Mouse (Mus musculus) lung, adult 2 months (tissue): Measurements from ENCODE around the gene Vmn2r35. TPM values are rescaled to one million over a fixed set of nuclear protein-coding genes. Genes with fewer than 3 reads are reported as not detected.
"Not testable (repeated sequence)": the region's sequence is repeated elsewhere in the genome, so short reads cannot be mapped to it uniquely, and the experiment has no call there.

Experiments
- DNase-seq: peaks from one replicate; pipeline ENCODE4 v3.0.0; 2022
- H3K4me1 ChIP-seq: fragments of 200-500 bp; 2 replicates; pipeline ENCODE4 v1.6.1; 2011; ENCODE audit warnings: low read length; ENCODE audit not compliant: control insufficient read depth, insufficient read depth
- H3K4me3 ChIP-seq: fragments of 200-500 bp; replicated peaks from 2 replicates; pipeline ENCODE3; 2011; ENCODE audit warnings: low read depth, mild to moderate bottlenecking, control low read depth, low read length; ENCODE audit errors: extremely low read depth
- WGBS: fragments of 180-500 bp; shearing (Covaris S2); methylation state at CpG from one replicate; pipeline ENCODE4 v1.1.7; 2018; 5-methylcytosine and 5-hydroxymethylcytosine counted together
- polyA plus RNA-seq: library from polyadenylated mRNA; depleted of rRNA; stranded (reverse); fragments of >200 nt; gene quantifications from 2 replicates; pipeline ENCODE4 v1.2.3, GENCODE M21; 2012; rRNA removed

Vmn2r35 gene
- not detected in 2 replicates for polyA plus RNA-seq

DNA sequence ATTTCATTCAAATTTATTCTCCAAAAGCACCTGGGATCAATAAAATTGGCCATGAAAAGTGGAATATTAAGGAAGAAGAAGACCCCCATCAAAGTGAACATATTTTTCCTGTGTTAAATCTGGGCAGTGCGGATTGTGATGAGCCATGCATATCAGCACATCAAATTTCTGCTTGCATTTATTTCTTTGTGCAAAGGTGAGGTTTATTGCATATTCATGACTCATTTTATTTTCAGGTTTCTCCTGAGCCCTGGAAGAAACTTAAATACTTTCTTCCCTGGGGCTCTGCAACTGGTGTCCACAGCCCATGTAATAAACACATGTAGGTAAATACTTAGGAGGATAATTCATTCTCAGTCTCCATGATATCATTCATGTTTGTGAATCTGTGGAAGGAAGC is at the start of gene Vmn2r35:
Vmn2r35 (minus strand) TSS at position 101 of the 400 bp plus-strand sequence.
- not testable (repeated sequence) for DNase-seq, H3K4me1 ChIP-seq, H3K4me3 ChIP-seq
- no CpG with 5 or more reads among the region's 1 CpGs for WGBS

GRCm38 (mm10) chr7:7794196-7794595 is 25.5 kb downstream of the Vmn2r35 start:
- H3K4me3 ChIP-seq, H3K4me1 ChIP-seq, DNase-seq: not testable (repeated sequence)
- 91% methylated on average over 9 of the region's 25 CpGs for WGBS

Other genes starting within 250 kb of the Vmn2r35 start
- not detected in 2 replicates for gene Vmn2r34, start 130.4 kb downstream of the Vmn2r35 start, polyA plus RNA-seq
- gene Vmn2r36, start 82.6 kb upstream of the Vmn2r35 start, polyA plus RNA-seq, result not detected in 2 replicates